Mouse (Mus musculus) retina, postnatal 1 day (tissue): Measurements from ENCODE around the gene 1600002K03Rik.

Experiments
- DNase-seq: peaks from one replicate; pipeline ENCODE4 v3.0.0-alpha.2; 2012

The 1600002K03Rik gene

DNA sequence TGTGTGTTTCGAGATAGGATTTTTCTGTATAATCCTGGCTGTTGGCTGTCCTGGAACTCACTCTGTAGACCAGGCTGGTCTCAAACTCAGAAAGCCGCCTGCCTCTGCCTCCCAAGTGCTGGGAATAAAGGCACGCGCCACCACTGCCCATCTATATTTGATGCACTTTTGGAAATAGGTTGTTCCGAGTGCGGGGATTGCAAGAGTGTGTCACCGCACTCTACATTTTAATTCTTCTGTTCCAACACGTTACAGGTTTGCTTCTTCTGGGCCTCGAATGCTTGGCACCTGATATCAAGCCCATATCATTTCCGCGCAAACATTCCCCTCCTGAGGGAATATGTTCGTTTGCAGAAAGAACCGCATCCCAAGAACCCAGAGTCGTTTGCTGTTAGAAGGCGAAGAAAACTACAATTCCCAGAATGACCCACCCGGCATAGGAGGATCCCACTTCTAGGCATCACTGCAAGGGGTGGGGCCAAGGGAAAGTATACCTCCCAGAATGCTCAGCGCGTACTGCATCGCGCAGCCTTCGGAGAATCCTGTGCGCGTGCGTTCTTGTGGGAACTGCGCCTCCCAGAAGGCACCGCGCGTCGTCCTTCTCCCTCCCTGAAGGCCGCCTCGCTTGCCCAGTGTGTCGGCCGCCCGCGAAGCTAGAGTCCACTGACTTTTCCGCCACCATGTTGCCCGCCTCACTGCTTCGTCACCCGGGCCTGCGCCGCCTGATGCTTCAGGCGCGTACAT, 30.8 kb upstream of the 1600002K03Rik start:
- DNase-seq, result peak; percentile 100

GRCm38 (mm10) chr10:80142530-80142925, 30.2 kb upstream of the 1600002K03Rik start:
- no peak for DNase-seq

- DNase-seq, result no peak
These were observed 29.1 kb upstream of the 1600002K03Rik start for GRCm38 (mm10) chr10:80143664-80144063.

DNA sequence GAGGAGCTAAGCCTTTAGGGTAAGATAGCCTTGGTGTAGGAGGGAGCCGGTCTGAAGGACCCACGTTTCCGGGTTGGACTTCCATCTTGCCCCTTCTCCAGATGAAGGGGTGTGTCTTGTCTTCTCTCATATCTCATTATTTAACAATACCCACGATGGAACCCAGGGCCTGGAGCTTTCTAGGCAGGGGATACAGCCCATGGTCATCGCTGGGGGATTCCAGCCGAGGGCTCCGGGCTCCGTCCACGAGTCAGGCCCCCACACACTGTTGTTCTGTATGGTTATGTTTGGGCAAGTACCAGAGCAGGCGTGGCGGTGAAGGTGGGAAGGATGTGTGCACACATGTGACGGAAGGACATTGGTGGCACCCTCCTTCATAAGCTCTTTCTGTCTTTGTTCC, 28.6 kb upstream of the 1600002K03Rik start:
- DNase-seq, result no peak

DNA sequence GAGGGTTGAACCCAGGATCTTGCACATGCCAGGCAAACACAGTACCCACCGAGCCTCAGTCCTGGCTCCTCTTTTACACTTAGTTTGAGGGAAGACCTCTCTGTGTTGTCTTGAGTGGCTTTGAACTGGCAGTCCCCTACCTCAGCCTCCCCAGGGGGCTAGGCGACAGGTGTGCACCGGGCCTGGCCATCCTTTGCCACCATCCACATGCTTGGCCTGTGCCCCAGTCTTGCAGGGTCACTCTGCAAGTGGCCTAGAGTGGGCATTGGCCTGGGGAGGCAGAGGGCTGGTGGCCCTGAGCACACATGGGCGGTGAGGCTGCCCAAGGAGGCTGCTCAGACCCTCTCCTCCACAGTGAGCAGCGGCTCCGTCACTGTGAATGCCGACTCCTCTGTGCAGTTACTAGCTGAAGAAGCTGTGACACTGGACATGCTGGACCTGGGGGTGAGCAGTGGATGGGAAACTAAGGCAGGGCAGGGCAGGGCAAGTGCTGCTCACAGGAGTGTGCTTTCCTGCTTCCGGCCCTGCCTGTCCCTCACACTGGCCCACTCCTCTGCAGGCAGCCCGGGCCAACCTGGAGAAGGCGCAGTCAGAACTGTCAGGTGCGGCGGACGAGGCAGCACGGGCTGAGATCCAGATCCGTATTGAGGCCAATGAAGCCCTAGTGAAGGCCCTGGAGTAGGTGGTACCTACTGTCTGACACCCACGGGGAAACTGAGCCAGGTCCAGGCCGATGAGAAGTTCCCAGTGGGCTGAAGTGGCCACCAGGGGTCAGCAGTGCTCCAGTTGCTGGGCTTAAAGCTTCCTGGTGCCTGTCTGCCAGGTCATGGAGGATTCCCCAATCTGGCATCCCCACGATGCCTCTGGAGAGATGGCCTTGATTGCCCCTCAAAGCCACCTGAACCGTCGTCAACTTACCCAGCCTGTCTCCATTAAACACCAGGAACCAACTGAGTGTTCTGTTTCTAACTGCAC, 27.6 kb upstream of the 1600002K03Rik start:
- DNase-seq, result peak; percentile 84

DNA sequence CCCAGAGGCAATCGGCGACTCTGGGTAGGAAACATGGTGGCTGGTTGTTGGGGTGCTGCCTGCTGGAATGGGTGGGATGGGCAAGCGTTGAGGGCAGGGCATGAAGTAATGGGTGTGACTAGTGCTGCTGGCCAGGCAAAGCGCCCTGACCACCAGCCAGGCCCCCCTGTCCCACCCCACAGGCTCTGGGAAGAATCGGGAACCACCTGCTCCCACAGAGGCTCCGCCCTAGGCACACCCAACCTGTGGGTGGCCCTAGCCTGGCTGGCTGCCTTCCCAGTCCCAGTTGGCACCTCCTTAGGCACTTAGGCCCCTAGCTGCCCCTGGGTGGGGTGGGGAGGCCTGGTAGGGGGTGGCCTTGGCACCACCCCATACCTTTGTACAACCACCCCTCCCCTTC, 26.8 kb upstream of the 1600002K03Rik start:
- no peak for DNase-seq

GRCm38 (mm10) chr10:80146568-80147011, 26.2 kb upstream of the 1600002K03Rik start:
- no peak for DNase-seq

DNA sequence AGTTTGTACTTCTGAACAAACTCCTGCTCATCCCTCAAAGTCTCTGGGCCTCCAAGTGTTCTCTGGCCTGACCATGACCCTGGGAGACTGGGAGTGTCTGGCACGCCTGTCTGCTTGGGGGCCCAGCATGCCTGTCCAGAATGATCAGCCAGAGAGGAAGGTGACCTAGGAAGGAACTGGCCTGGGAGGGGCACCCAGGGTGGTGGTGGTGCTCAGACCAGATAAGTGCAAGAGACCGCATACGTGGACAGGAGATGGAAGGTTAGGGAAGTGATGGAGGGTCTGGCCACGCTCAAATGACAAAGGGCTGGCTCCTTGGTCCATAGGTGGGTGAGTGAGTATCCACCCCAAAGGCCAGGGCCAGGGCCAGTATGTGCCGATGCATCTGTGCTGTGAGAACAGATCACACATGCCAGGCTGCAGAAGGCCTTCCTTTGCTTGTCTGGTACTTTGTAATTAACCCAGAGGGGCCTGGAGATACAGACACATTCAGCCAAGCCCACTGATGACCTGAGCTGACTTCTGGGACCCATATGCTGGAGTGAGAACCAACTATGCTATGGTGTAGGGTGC, 25.5 kb upstream of the 1600002K03Rik start:
- DNase-seq, result no peak

- DNase-seq, result peak; percentile 79
These were observed 24.8 kb upstream of the 1600002K03Rik start, which contains the start of gene Midn for GRCm38 (mm10) chr10:80147719-80148601. Gene Midn (plus strand): TSS chr10:80148272.

DNA sequence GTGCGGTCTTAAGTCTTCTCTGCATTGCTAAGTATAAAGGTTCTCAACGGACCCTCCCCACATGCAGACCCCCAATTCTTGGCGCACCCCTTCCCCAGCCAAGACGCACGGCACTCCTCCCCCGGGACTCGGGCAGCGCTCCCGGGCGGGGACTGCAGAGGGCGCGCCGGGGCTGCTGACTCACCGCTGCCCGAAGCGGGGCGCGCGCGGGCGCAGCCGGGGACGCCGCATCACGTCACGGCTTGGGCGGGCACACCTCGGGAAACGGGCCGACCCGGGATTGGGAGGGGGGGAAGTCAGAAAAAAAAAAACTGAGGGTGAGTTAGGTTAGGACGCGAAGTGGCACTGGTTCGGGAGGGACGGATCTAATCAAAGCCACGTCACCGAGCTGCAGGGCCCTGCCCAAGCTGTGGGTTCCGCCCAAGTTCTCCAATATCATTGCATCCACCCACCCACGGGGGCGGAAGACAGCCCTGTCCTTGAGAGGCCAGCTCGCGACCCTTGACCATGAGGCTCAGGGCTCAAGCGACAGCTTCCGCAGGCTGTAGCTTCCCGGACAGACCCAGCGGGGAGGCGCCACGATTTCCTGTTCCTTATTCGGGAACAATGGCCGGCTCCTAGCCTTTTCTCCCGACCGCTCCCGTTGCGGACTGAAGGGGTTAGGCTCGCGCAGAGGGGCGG, 24.0 kb upstream of the 1600002K03Rik start:
- DNase-seq, result peak; percentile 95

GRCm38 (mm10) chr10:80149291-80150225, 23.2 kb upstream of the 1600002K03Rik start:
- DNase-seq, result peak; percentile 99

DNA sequence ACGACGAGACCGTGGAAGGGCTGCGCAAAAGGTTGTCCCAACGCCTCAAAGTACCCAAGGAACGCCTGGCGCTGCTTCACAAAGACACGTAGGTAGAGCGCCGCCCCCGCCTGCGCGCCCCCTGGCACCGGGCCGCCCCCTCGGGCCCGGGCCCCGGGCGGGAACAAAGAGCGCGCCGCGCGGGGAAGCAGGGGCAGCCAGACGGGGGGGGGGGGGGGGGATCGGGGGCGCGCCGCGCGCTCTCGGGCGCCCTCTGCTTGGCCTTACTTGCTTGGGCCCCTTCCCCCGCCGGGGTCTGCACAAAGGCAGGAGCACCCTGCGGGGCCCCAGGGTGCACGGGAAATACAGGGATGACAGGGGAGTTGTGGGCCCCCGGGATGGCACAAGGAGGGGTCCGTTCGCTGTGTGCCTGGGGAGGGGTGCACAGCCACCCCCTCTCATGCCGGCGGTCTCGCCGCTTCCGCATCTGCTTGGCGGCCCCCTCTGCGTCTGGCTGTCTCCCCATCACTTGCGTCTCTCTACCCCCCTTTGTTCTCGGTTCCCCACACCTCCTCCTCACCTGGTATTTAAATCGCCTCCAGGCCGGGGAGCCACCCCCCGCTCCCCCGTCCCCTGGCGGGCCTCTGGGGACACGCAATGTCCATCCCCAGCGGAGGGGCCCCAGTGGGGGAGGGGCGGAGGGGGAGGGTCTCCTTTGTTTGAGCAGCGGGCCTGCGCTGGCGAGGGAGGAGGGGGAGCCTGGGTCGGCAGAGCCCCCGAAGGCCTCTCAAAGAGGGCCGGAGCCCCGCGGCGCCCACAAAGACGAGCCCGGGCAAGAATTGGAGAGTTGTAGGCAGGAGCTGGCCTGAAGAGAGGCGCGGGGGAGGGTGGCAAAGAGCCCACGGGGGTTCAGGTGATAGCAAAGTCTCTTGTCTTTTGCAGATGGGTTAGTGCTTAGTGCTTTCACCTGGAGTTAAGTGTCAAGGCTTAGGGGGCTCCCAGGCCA, 22.2 kb upstream of the 1600002K03Rik start:
- peak; percentile 91 for DNase-seq

GRCm38 (mm10) chr10:80151211-80152034, 21.3 kb upstream of the 1600002K03Rik start:
- DNase-seq, result peak; percentile 77

DNA sequence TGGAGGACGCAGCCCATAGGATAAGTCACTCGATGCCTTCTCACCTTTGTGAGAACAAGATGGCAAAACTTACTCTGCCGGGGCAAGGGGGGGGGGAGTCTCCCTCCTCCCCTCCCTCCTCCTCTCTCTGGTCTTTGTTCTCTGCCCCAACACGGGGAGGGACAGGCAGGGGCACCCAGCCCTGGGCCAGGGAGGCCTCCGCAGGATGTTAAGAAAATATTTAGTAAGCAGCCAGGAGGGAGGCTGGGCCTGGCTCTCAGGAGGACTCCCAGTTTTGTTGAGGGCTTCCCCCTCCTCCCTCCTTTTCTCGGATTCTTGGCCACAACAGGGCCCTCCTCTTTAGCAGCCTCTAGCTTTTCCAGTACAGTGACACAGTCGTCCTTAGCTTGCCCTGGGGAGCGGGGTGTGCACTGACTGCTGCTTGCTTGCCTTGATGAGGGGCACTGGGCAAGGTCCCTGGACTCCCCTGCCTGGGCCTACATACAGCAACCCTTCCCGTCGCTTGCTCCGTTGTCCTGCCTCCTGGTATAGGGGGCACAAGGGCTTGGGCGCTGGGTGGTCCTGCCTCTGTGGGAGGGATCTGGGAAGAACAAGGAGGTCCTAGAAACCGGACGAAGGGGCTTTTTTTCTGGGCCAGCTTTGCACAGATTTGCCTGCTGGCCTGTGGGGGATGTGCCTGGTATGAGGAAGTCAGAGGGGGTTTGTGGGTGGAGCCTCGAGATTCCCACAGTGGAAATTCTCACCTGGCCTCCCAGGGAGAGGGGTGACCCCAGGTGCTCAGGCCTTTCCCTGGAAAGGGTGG, 20.5 kb upstream of the 1600002K03Rik start:
- DNase-seq, result peak; percentile 72

GRCm38 (mm10) chr10:80152873-80153260, 19.9 kb upstream of the 1600002K03Rik start:
- peak; percentile 48 for DNase-seq

DNA sequence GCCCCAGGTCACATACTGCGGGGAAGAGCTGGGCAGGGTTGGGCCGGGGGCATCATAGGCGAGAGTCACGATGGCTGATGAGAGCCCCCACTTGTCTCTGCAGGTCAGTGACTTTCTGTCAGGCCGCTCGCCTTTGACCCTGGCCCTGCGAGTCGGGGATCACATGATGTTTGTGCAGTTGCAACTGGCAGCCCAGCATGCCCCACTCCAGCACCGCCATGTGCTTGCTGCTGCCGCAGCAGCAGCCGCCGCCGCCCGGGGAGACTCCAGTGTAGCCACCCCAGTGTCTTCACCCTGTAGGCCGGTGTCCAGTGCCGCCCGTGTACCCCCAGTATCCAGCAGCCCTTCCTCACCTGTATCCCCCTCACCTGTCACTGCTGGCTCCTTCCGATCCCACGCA, 19.0 kb upstream of the 1600002K03Rik start:
- no peak for DNase-seq

DNA sequence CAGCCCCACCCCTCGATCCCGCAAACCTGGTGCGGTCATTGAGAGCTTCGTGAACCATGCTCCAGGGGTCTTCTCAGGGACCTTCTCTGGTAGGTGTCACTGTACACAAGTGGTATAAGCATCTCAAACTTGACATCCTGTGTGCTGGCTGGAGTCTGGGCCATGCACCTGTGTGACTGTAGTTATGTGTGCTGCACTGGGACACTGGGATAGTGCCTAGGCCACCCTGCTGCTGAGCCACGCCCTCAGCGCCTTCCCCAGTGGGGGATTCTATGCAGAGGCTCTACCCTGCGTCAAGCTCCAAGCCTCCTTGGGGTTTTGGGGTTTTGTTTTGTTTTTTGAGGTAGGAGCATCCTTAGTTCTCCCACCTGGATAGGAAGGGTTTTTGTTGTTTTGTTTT, 18.4 kb upstream of the 1600002K03Rik start:
- no peak for DNase-seq
